Mouse (Mus musculus) regulatory T cell (primary cell): ENCODE data around the gene Mthfs.

Experiments used
- in situ Hi-C: fragments of 300-600 bp; cut with MboI, MseI; formaldehyde crosslinking; loops from one replicate; pipeline ENCODE4 v1.15.1; 2025; ENCODE audit warnings: high pct_unique_total_duplicates

Mthfs gene

DNA sequence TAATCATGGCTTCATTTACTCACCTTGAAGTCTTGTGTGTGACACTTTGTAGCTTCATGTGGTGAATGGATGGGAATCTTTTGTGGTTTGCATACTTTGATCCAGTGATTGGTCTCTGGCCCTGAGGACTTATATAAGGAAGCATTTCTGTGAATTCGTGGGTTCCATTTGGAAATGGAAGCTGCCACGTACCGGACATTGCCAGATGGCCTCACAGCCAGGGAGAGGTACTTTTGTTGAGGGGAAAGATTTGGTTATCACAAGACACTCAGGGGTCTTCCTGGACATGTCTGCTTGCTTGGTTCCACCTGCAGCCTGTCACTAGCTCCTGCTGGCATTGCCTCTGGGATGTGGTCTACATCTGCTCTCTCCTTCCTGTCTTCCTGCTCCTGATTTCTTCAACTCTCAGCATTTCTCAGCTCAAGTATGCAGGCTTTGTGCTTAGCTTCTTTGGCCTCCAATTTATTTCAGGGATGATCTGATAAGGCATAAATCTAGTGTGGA, 30.1 kb downstream of the Mthfs start:
- in situ Hi-C loops = loop anchor here (5.0 kb wide), 1 partner anchor 258 kb away; no protein-coding TSS in a partner anchor

- in situ Hi-C loops = no loop called here
These were observed 42.9 kb downstream of the Mthfs start for GRCm38 (mm10) chr9:89253400-89253799.

GRCm38 (mm10) chr9:89256556-89257335, 46.3 kb downstream of the Mthfs start:
- in situ Hi-C loops = no loop called here

DNA sequence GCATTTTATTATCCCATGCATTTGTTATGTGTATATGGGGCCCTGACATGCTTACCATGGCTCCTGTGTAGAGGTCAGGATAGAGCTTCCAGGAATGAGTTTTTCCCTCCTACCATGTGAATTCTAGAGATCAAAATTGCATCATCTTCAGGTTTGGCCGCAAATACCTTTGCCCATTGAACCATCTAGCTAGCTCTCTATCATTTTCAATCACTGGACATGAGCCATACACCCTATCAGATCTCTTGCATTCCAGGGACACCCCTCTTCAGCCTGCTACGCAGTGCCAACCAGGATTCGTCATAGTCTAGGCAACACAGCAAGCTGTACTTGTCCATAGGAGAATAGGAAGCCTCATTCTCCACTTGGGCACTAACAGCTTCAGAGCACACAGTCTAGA, 53.5 kb downstream of the Mthfs start:
- in situ Hi-C loops = no loop called here

- in situ Hi-C loops = no loop called here
These were observed 54.1 kb downstream of the Mthfs start for GRCm38 (mm10) chr9:89264571-89264970.

- in situ Hi-C loops = no loop called here
These were observed 56.6 kb downstream of the Mthfs start for GRCm38 (mm10) chr9:89267093-89267492.

DNA sequence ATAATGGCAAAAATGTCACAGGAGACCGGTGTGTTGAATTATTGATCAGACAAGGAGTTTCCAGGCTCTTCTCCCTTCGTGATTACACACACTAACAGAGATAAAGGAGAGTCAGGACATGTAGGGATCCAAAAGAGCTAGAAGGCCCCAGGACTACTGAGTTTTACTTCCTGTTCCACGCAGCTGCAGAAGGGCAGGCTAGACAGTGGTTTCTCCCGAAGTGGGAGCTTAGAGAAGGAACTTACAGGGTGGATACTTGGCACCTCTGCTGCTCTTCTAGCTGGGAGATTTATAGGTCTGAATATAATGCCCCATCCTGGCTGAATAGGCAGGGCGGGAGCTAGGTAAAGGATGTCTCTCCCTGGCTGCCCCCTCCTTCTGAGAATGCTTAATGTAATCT, 57.1 kb downstream of the Mthfs start:
- in situ Hi-C loops = no loop called here

DNA sequence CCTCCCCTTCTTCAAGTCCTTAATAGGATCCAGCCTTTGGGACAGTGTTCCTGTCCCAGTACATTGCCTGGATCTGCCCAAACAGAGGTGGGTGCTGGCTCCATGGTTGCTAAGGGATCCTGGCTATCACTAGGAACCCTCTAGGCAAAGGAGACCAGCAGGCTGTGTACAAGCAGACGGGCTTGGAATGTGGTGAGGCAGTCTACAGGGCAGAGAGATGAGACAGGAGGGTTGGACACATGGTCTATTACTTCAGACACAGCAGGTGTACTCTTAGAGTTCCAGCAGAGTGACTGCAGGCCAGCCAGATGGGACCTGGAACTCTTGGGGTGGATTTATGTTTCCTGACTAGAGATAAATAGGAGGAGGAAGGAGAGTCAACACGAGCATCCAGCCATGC, 59.9 kb downstream of the Mthfs start:
- in situ Hi-C loops = no loop called here

GRCm38 (mm10) chr9:89273766-89274165, 63.3 kb downstream of the Mthfs start:
- in situ Hi-C loops = no loop called here

DNA sequence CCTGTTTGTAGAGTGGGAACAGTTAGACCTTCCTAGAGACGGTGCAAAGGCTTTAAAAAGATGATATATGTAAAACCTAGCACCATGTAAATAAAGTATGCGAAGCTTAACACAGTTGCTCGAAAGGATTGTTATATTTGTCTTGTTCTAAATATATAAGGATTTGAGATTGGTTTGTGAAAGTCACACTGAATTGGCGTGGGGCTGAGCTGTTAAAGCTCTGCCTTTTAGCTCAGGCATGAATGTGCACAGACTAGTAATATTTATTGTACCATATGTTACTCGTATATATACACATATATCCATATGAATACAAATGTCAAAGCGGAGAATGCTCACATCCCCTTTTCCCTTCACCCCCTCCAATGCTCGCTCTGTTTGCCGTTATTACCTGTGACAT, 67.7 kb downstream of the Mthfs start:
- in situ Hi-C loops = no loop called here

GRCm38 (mm10) chr9:89282374-89283068, 72.0 kb downstream of the Mthfs start:
- in situ Hi-C loops = no loop called here

GRCm38 (mm10) chr9:89288037-89288436, 77.6 kb downstream of the Mthfs start:
- in situ Hi-C loops = no loop called here

- in situ Hi-C loops = no loop called here
These were observed 82.9 kb downstream of the Mthfs start for GRCm38 (mm10) chr9:89293364-89293763.

DNA sequence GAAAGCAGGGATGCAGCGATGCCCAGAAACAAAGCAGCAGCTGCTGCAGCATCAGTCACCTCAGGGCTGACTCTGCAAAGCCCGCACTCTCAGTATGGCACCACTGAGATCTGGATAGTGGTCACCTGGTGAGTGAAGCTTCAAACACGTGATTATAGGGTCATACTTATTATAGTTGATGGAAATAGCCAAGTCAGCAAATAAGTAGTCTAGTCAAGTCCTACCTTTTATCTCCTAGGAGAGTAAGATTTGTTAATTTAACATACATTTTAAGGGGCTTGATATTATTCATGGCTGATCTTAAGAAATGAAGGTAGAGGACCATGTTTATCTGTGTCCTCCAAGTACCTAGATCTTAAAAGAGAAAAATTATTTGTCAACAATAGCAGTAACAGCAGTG, 83.6 kb downstream of the Mthfs start:
- in situ Hi-C loops = no loop called here

DNA sequence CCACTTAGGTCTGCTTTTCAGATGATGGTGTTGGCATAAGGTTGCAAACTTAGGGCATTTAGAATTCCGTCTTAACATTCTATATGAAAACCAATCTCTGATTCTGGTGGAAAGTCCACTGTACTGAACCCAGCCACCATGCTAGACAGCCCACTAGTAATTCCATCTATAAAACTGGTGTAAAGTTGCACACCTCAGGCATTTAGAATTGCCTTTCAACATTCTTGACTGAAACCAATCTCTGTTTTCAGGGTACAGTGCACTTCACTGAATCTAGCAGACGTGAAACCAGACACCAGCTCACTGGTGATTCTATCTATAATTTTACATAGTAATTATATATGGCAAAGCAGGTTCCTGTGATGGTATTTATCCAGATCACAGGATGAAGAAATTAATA, 95.2 kb downstream of the Mthfs start:
- in situ Hi-C loops = no loop called here

DNA sequence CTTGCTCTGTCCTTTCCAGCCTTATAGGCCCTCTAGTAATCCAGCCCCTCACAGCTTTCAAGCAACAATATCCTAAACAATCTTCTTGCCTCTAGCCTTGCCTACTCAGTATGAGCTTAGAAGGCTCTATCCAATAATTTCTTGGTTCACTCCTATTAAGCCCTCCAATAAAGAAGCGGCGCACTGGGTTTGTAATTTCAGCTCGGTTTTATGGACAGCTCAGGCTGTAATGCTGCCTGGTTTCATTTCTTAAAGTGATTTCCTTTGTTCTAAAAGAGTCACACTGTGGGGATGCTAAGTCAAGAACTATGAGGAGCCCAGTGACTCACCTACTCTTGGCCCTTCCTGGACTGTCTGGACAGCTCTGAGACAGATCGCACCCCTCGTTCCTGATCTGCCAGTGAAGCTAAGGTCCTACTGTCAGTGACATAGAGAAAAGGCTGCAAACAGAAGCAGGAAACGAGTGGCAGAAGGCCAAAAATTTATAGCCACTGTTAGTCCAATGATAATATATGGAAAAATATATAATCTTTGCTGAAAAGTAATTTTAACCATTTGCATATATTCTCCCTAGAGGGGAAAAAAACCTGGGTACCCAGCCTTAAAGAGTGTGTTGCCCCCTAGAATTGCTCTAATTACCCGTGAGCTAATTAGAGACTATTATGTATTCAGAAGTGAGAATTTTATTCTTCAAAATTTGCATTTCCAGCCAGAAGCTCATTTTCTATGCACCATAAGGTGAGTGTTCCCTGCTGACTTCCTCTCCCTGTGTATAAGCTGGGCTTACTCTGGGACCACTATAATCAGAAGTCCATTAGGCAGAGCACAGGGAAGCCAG, 98.1 kb downstream of the Mthfs start:
- in situ Hi-C loops = no loop called here

GRCm38 (mm10) chr9:89309195-89309535, 98.7 kb downstream of the Mthfs start:
- in situ Hi-C loops = no loop called here

- in situ Hi-C loops = no loop called here
These were observed 101.2 kb downstream of the Mthfs start for GRCm38 (mm10) chr9:89311649-89312048.

DNA sequence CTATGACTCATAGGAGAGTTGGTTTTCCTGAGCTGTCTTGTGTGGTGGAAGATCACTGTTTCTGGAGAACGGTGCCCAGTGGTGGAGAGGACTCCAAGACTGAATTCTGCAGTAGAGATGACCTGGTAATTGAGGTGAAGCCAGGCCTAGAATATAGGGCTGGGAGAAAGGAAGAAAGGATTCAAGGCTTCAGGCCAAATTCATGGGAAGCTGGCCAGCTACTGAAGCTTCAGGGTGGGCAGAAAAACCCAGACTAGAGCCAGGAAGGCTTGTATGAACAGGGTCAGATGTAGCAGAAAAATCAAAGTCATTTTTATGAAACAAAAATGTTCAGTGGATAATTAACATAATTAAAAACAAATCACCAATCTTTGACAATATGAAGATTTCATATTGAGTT, 163.3 kb downstream of the Mthfs start:
- in situ Hi-C loops = no loop called here

- in situ Hi-C loops = no loop called here
These were observed 164.2 kb downstream of the Mthfs start for GRCm38 (mm10) chr9:89374650-89375049.

- in situ Hi-C loops = no loop called here
These were observed 192.6 kb downstream of the Mthfs start for GRCm38 (mm10) chr9:89403031-89403430.
